Mouse (Mus musculus): ENCODE data around the gene Pecam1.
A peak's percentile ranks its signal among the peaks of the same experiment; 100 is the strongest.
"Not testable (repeated sequence)": the region's sequence is repeated elsewhere in the genome, so short reads cannot be mapped to it uniquely, and the experiment has no call there.

Gene Pecam1

DNA sequence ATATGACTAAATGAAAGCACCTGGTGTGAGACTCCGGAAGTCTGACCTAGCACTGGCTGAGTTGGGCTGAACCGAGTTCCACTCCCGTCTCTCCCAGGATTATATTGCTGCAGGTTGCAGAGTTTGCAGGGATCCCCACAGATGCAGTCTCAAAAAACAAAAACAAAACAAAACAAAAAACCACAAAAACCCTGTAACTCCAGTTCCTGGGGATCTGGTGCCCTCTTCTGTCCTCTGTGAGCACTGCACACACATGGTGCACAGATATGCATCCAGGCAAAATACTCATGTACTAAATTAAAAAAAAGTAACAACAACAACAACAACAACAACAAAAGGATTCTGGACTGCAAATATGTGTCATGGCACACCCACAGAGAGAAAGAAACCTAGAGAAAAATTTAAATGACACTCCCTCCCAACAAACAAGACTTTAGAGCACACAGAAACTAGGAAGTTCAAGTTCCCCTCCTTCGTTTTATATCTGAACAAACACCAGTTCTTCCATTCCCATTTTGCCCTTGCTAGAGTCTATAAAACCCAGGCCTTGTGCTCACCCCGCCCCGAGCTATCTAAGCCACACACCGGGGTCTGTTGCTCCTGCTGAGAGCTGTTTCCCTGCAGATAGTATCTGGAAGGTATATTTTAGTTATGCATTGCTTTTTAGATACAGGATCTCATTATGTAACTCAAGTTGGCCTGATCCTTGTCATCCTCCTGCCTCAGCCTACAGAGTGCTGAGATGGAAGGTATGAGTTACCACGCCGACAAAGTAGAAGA is 20.0 kb upstream of the Pecam1 start:
- DNase-seq = peak; percentile 79

DNA sequence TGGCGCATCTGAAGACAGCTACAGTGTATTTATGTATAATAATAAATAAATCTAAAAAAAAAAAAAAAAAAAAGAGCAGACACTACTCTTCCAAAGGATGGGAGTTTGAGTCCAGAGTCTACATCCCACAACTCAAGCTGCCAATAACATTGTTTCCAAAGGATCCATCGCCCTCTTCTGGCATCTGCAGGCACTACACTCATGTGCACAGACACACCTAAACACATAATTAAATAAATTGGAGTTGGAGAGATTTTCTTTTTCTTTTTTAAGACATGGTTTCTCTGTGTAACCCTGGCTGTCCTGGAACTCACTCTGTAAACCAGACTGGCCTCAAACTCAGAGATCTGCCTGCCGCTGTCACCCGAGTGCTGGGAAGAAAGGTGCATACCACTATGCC is 17.1 kb upstream of the Pecam1 start:
- DNase-seq = no peak

DNA sequence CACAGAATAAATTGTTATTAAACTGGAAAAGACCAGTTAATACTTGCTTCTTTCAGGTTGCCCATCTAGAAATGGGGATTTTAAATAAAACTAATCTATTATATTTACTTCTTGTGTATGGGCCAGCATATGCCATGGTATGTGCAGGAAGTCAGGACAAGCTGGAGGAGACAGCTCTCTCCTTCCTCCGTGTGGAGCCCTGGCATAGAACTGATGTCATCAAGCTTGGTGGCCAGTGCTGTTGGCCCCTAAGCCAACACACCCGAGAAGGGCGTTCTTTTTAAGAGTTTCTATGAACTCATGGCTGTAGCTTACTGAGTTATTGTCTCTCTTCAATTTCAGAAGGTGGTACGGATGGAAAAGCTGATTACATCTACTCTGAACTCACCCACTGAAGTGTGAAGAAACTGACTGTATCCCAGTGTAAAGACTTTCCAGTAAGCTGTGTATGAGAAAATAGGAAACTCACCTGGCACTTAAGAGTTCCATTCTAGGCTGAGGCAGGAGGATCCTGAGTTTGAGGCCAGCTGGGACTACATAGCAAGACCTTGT is 16.3 kb upstream of the Pecam1 start:
- peak; percentile 72 for DNase-seq

DNA sequence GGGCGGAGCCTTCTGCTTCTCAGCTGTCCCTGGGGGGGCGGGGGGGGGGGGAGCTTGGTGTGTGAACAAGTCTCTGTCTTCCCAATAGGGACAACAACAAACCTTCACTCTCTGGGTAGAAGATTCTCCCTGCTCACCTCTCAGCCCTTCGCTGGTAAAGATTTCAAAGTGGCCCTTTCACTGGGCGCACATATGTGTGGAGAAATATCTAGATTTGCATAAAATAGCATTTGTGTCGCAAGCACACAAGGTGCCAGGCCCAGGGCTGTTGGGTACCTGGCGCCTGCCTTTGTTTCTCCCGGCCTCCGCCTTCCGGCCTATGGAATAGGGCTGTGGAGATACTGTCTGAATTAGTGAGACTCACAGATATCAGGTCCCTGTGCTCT is 12.4 kb upstream of the Pecam1 start:
- no peak for DNase-seq

DNA sequence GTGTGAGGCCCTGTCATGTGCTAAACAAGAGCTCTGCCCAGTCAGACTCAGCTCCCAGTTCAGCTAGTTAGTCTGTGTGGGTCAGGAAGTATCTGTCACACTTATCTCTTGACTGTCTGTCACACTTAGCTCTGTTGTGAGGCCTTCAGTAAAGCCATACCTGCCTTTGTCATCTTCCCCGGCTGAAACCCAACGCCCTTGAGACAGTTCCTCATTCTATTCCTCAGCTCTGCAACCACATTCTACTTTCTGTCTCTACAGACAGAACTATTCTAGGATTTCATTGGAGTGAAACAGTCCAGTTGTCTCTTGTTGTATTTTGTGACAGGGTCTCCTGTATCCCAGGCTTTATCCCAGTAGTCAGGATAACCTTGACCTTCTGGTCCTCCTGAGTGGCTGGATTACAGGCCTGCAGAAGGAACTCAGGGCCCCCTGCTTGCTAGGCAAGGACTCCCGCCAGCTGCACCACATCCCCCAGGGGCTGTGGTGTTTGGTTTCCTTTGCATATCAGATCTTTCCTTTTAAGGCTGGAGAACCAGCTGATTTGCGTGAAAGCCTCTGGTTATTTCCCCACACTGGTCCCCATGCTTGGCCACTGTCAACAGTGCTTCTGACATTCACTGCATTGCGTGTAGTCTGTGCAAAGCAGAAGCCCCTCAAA is 11.8 kb upstream of the Pecam1 start:
- DNase-seq = peak; percentile 98

DNA sequence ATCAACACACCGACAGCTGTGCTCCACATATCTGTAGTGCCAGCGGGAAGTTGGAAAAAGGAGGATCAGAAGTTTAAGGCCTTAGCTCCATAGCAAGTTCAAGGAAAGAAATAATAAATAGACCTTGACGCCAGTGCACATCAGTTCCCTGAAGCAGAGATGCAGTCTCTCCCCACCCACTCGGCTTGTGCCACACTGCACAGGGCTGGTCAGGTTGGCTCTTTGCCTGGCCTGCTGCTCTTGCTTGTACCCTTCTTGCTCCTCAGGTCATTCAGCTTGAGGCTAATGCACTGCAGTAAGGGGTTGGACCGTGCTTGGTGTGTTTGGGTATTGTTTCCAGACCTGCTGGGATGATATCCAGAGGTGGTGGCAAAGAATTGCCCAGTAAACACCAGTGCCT is 10.1 kb upstream of the Pecam1 start:
- DNase-seq = no peak

DNA sequence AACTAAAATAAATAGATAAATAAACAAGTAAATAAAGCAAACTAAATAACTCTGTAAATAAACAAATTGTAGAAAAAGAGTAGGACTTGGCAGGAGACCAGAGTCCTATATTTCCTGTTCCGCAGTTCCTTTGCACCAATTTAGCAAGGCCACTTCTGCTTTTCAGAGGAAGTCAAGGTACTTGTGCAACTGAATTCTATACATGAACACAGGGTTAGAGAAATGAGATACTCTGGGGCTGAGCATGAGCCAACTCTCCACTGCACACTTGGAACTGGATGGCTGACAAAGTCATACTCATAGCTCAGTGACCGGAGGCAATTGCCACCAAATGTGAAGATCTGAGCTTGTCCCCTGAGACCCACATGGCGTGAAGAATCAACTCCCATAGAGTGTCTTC is 8.6 kb upstream of the Pecam1 start:
- peak; percentile 93 for DNase-seq

DNA sequence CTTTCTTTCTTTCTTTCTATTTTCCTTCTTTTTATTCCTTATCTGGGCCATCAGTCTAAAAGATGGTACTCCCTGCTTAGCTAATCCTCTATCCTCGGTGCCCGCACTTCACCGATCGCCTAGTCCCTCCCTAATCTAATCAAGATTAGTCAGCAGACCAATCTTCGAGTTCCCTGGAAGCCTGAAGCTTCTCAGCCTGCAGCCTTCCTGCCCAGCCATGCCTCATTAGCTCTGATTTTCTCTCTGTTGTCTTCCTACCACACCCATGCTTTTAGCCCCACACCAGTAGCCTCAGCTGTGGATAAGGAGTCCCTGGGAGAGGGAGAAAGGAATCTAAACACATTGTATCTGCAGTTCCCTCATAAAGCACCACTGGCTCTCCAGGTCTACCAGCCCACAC is 5.2 kb upstream of the Pecam1 start:
- DNase-seq = no peak

DNA sequence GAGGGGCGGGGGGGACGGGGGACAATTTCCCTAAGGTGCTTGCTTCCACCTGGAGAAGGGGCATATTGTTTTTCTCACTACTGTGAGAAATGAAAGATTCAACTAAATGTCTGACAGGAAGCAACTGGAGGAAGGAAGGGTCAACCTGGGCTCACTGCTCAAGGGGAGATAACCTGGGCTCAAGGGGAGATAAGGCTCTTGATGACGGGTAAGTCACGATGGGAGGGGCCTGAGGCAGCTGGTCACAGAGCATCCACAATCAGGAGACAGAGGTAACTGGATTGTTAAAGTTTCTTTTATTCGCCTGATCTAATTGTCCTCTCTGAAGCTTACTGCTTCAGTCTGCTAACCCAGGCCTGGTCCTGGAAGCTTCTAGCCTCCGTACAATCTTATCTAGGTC is 2.9 kb upstream of the Pecam1 start:
- DNase-seq = no peak

DNA sequence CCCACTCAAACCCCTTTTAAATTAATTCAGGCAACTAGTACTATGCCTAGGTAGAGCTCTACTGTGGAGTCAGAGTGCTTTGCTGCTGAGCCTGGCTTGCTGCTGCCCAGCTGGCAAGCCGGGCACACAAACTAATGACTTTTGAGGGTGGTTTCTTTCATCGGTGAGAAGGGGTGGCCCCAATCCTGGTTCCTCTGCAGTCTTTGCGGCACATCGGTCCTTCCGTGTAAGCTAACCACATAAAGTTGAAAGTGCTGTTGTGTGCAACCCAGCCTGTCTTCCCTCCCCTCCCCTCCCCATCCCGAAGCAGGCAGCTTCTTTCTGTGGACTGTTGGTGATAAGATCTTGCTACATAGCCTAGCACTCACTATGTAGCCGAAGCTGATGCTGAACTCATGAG is 1.7 kb upstream of the Pecam1 start:
- DNase-seq = peak; percentile 96

DNA sequence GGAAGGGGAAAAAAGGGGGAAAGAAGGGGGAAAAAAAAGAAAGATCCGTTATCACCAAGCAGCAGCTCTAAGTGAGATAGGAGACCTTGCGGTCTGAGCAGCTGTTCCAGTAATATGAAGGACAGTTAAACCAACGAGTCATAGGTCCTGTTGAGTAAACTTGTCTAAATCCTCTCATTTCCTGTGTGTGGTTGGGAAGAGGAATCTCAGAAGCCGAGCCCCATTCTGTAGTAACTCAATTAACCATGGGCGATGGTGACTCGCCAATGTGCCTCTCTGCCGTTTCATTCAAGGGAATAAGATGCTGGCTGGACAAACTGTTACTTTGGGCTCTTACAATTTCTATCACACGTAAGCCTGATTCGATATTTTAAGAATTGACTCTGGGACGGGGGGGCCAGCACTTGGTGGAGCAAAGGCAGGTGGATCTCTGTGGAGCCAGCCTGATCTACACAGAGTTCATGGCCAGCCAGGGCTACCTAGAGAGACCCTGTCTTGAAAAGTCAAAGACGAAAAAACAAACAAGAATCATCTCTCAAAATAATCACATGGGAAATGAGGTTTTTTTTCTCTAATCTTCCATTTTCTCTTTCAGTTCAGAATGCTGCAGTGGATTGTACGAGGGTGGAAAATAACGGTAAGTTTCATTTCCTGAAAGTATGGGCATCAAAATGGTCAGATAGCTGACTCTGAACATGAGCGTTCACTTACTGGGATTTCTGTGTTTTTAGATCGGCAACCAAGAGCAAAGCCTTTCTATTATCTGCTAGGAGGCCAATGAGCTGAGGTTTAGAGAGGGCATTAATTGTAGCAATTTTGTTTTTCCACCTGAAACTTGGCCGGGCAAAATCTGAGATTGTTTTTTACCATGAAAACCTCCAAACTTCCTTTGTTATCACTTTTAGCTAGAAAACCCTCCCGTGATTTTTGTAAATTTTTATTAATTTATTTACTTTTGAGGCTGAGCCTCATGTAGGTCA is 901 bp upstream of the Pecam1 start, which contains the start of gene Milr1:
Milr1 (plus strand) TSS at position 188 of the 980 bp plus-strand sequence.
- DNase-seq = no peak

DNA sequence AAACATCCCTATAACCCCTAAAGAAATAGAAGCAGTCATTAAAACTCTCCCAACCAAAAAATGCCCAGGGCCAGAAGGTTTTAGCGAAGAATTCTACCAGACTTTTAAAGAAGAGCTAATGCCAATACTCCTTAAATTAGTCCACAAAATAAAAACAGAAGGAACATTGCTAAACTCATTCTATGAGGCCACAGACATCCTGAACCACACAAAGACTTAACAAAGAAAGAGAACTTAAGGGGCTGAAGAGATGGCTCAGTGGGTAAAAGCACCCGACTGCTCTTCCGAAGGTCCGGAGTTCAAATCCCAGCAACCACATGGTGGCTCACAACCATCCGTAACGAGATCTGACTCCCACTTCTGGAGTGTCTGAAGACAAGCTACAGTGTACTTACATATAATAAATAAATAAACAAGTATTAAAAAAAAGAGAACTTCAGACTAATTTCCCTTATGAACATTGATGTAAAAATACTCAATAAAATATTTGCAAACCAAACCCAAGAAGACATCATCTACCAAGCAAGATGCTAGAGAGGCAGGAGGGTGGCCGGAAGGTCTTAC is 789 bp downstream of the Pecam1 start:
- not testable (repeated sequence) for DNase-seq

DNA sequence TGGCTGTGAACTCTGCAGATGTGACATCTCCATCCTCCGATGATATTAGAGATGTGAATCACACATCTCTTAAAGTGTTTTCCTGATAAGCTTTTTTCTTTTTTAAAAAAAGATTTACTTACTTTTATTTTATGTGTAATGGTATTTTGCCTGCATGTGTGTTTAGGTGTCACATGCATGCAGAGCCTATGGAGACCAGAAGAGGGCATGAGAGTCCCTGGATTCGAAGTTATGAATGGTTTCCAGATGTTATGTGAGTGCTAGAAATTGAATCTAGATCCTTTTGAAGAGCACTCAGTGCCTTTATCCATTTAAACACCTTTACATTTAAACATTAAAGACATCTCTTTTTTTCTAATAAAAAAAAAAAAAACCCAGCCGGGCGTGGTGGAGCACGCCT is 5.5 kb downstream of the Pecam1 start:
- no peak for DNase-seq

DNA sequence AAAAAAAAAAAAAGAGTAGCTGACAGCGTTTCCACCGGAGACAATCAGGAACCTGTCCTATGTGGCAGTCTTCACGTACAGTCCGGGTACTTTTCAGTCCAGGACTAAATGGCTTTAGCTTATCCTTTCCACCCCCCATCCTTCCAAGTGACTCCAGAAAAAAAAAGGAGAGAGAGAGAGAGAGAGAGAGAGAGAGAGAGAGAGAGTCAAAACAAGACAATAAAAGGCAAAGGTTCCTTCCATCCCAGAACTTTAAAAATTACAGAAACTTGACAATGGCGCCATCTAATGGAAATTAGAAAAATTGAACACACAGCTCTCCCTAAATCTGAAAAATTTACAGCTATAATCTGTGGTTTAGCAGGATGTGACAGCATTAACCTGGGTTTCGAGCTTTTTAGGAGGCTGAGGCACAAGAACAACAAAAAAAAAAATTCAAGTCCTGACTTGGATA is 8.0 kb downstream of the Pecam1 start:
- no peak for DNase-seq

DNA sequence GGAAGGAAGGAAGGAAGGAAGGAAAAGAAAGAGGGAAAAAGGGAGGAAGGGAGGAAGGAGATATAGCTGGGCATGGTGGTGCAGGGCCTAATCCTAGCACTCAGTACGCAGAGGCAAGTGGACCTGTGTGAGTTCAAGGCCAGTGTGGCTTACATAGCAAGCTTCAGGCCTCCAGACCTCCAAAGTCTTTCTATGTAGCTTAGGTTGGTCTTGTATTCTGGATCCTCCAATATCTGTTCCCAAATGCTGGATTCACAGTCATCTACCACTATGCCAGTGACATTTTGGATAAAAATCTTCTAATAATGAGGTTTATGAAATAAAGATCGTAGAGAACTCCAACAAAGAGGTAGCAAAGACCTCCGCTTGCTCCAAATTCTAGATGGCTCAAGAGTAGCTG is 8.6 kb downstream of the Pecam1 start:
- DNase-seq = peak; percentile 70

DNA sequence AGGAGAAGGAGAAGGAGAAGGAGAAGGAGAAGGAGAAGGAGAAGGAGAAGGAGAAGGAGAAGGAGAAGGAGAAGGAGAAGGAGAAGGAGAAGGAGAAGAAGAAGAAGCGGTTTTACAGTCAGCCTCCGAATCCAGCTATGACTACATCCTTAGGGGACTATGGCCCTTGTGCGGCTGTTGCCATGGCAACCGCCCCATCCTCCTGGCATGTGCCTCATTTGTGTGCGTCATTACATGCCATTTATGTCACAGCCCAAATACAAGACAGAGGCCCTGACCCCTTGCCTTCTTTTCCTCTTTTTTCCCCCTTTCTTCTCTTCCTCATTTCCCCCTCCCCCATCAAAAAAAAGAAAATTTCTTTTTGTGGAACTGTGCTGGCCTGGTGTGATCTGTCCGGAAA is 9.2 kb downstream of the Pecam1 start:
- peak; percentile 82 for DNase-seq

DNA sequence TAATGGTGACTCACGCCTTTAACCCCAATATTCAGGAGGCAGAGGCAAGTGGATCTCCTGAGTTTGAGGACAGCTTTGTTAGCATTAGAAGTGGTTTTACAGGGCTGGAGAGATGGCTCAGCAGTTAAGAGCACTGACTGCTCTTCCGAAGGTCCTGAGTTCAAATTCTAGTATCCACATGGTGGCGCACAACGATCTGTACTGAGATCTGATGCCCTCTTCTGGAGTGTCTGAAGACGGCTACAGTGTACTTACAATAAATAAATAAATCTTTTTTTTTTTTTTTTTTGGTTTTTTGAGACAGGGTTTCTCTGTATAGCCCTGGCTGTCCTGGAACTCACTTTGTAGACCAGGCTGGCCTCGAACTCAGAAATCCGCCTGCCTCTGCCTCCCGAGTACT is 9.7 kb downstream of the Pecam1 start:
- DNase-seq = not testable (repeated sequence)

DNA sequence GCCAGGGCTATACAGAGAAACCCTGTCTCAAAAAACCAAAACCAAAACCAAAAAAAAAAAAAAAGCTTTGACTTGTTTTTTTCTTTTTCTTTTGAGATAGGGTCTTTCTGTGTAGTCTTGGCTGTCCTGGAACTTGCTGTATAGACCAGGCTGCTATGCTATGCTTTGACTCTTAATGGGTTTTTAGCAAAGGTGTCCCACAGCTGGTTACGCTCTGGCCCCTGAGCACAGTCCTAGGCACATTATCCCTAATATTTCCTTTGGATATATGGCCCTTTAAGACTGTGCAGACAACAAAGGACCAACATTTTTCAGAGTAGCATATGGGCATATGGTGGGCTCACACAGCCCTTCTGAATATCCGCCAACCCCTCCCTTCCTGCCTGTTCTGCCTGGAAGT is 11.3 kb downstream of the Pecam1 start:
- DNase-seq = peak; percentile 80

DNA sequence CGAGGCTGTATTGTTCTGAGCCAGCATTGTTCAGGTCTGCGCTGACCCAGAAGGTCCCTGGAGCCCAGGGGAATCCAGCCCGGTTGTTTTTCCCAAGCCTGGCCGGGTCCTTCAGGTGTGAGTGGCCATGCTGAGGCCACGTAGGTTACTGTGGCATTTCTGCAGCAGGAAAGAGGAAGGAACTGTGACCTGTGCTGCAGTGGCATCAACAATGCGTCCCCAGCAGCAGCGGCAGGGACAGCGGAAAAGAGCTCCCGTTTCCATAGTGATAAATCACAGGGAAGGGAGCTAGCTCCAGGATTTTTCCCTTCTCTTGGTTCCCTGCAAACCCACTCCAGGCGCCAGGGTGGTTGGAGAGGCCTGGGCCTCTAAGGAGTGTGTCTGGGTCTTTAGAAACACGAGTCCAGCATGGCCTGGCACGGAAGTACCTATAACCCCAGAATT is 13.2 kb downstream of the Pecam1 start:
- peak; percentile 98 for DNase-seq

DNA sequence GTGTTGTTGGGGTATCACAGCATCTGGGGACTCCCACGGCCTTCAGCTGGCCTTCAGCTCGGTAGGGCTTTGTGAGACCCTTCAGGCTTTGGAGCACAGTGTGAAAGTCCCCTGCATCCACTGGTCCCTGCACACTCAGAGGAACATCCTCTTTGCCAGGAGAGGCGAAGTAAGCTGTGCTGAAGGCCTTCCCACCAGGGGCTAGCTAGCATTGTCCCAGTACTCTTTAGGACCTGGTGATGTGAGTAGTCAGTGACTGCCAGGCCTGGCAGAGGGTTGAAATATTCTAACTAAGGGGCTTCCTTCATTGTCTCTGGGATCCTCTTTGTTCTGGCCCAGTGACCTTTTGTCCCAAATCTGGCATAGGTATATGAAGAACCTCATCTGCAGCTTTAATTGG is 13.8 kb downstream of the Pecam1 start:
- peak; percentile 91 for DNase-seq

DNA sequence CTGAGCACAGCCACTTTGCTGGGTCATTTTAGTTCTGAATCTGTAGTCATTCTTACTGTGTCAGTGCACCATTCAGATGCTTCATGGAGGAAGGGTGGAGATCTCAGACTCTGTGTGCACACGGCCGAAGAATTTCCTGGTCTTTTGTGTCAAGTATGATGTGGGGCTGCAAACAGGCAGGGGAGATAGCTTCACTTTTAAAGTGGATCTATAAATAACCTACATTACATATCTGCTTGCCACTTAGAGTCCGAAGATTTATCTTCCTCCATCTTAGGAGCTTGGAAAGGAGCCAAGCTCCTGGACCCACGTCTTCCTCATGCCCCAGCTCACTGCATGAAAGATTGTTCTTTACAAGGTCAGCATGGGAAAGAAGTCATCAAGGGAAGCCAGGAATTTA is 19.7 kb downstream of the Pecam1 start:
- DNase-seq = peak; percentile 94

DNA sequence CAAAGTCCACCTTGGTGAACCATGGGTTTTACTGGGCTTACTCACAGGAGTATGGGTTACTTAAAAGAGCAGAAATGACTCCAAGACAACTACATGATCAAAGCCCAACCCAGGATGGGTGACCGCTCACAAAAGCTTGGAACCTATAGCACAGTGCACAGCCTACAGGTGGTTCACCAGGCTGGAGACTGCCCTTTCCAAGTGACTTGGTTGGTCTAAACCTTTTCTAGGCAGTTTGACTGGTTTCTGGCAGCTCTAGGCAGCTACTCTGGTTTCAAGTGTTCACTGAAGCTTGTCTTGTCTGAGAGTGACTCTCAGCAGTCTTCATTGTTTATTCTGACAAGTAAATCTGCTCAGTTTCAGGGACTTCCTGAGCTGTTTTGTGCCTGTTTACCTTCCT is 20.8 kb downstream of the Pecam1 start:
- DNase-seq = peak; percentile 74

Measured in heart, adult 11 months (tissue).